Mouse (Mus musculus): Measurements from ENCODE around the gene Atxn2.

The Atxn2 gene

GRCm38 (mm10) chr5:121818401-121818800, 107.3 kb downstream of the Atxn2 start:
- TF ChIP-seq CTCF (conservative IDR thresholded peaks at IDR 0.05; ENCODE audit: low read length): no peak
- no peak for TF ChIP-seq POU5F1 (IDR thresholded peaks at IDR 0.05; ENCODE audit: borderline replicate concordance, low read length)
- no peak for TF ChIP-seq NANOG (IDR thresholded peaks at IDR 0.05; ENCODE audit: borderline replicate concordance, low read length)
- no peaks in the 10 kb centered on the region for H3K9me3 ChIP-seq (ENCODE audit: low read length)
- peaks cover 54% of the 10 kb centered on the region for H3K4me1 ChIP-seq (replicated peaks; ENCODE audit: low read depth, low read length)
- H3K36me3 ChIP-seq (ENCODE audit: insufficient read depth, low read length): peaks cover 100% of the 10 kb centered on the region
- H3K4me3 ChIP-seq (replicated peaks; ENCODE audit: low read length): no peak overlapping the region
- H3K27me3 ChIP-seq (ENCODE audit: insufficient read depth, low read length): no peaks in the 10 kb centered on the region

- H3K27me3 ChIP-seq (ENCODE audit: insufficient read depth, low read length): no peaks in the 10 kb centered on the region
- no peak for TF ChIP-seq CTCF (conservative IDR thresholded peaks at IDR 0.05; ENCODE audit: low read length)
- TF ChIP-seq NANOG (IDR thresholded peaks at IDR 0.05; ENCODE audit: borderline replicate concordance, low read length): no peak
- TF ChIP-seq POU5F1 (IDR thresholded peaks at IDR 0.05; ENCODE audit: borderline replicate concordance, low read length): no peak
- H3K9me3 ChIP-seq (ENCODE audit: low read length): no peaks in the 10 kb centered on the region
- peaks cover 53% of the 10 kb centered on the region for H3K4me1 ChIP-seq (replicated peaks; ENCODE audit: low read depth, low read length)
- H3K4me3 ChIP-seq (replicated peaks; ENCODE audit: low read length): no peak overlapping the region
- peaks cover 100% of the 10 kb centered on the region for H3K36me3 ChIP-seq (ENCODE audit: insufficient read depth, low read length)
Observed at GRCm38 (mm10) chr5:121818862-121819261, 107.7 kb downstream of the Atxn2 start.

- TF ChIP-seq CTCF (conservative IDR thresholded peaks at IDR 0.05; ENCODE audit: low read length) (no peak), POU5F1 (IDR thresholded peaks at IDR 0.05; ENCODE audit: borderline replicate concordance, low read length) (no peak), NANOG (IDR thresholded peaks at IDR 0.05; ENCODE audit: borderline replicate concordance, low read length) (no peak)
- Histone ChIP-seq H3K4me1 (replicated peaks; ENCODE audit: low read depth, low read length) (peaks cover 53% of the 10 kb centered on the region), H3K4me3 (replicated peaks; ENCODE audit: low read length) (no peak overlapping the region), H3K36me3 (ENCODE audit: insufficient read depth, low read length) (peaks cover 100% of the 10 kb centered on the region), H3K9me3 (ENCODE audit: low read length) (no peaks in the 10 kb centered on the region), H3K27me3 (ENCODE audit: insufficient read depth, low read length) (no peaks in the 10 kb centered on the region)
Observed at GRCm38 (mm10) chr5:121819559-121819958, 108.4 kb downstream of the Atxn2 start.

DNA sequence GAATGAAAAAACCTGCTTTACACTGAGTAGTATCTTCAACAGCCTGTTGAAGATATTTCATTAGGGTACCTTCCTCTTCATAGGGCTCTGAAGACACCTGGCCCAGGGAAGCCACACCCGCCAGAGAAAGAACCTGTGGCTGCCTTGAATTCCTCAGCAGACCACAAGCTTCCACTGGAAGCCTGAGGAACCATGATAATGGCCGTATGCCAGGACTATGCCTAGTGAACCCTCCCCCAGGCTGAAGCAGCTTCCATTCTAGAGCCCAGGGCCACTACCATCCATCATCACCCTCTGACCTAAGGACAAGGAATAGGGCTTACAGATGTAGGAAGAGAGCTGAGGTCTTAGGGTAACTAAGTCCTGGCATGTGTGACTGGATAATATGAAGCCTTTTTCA, 109.0 kb downstream of the Atxn2 start:
- Histone ChIP-seq H3K27me3 (ENCODE audit: insufficient read depth, low read length) (no peaks in the 10 kb centered on the region), H3K4me1 (replicated peaks; ENCODE audit: low read depth, low read length) (peaks cover 50% of the 10 kb centered on the region), H3K4me3 (replicated peaks; ENCODE audit: low read length) (no peak overlapping the region), H3K9me3 (ENCODE audit: low read length) (no peaks in the 10 kb centered on the region), H3K36me3 (ENCODE audit: insufficient read depth, low read length) (peaks cover 100% of the 10 kb centered on the region)
- TF ChIP-seq POU5F1 (IDR thresholded peaks at IDR 0.05; ENCODE audit: borderline replicate concordance, low read length): no peak

DNA sequence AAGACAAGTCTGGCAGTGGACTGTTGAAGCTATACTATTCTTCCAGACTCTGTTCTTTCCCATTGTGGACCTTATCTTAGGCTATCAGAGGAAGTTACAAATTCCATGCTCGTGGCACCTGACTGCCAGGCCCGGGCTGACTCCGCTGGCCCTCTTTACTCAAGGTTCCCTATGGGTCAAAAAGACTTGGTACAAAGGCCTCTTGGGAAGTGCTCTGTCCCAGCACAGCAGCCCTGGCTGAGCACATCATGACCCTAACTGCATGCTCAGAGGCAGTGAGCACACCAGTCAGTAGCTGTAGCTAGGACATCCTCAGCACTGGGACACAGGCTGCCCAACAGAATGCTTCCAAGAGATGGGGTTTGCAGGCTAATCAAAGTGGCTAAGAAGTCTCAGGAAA, 109.5 kb downstream of the Atxn2 start:
- H3K27me3 ChIP-seq (ENCODE audit: insufficient read depth, low read length): no peaks in the 10 kb centered on the region
- TF ChIP-seq NANOG (IDR thresholded peaks at IDR 0.05; ENCODE audit: borderline replicate concordance, low read length): no peak
- TF ChIP-seq POU5F1 (IDR thresholded peaks at IDR 0.05; ENCODE audit: borderline replicate concordance, low read length): no peak
- no peak for TF ChIP-seq CTCF (conservative IDR thresholded peaks at IDR 0.05; ENCODE audit: low read length)
- peaks cover 45% of the 10 kb centered on the region for H3K4me1 ChIP-seq (replicated peaks; ENCODE audit: low read depth, low read length)
- H3K4me3 ChIP-seq (replicated peaks; ENCODE audit: low read length): no peak overlapping the region
- no peaks in the 10 kb centered on the region for H3K9me3 ChIP-seq (ENCODE audit: low read length)
- peaks cover 100% of the 10 kb centered on the region for H3K36me3 ChIP-seq (ENCODE audit: insufficient read depth, low read length)

GRCm38 (mm10) chr5:121821116-121821515, 110.0 kb downstream of the Atxn2 start:
- Histone ChIP-seq H3K4me1 (replicated peaks; ENCODE audit: low read depth, low read length) (peaks cover 42% of the 10 kb centered on the region), H3K36me3 (ENCODE audit: insufficient read depth, low read length) (peaks cover 100% of the 10 kb centered on the region), H3K27me3 (ENCODE audit: insufficient read depth, low read length) (no peaks in the 10 kb centered on the region), H3K9me3 (ENCODE audit: low read length) (no peaks in the 10 kb centered on the region), H3K4me3 (replicated peaks; ENCODE audit: low read length) (no peak overlapping the region)
- no peak for TF ChIP-seq CTCF (conservative IDR thresholded peaks at IDR 0.05; ENCODE audit: low read length)
- TF ChIP-seq POU5F1 (IDR thresholded peaks at IDR 0.05; ENCODE audit: borderline replicate concordance, low read length): no peak
- no peak for TF ChIP-seq NANOG (IDR thresholded peaks at IDR 0.05; ENCODE audit: borderline replicate concordance, low read length)

GRCm38 (mm10) chr5:121821552-121821951, 110.4 kb downstream of the Atxn2 start:
- Histone ChIP-seq H3K27me3 (ENCODE audit: insufficient read depth, low read length) (no peaks in the 10 kb centered on the region), H3K36me3 (ENCODE audit: insufficient read depth, low read length) (peaks cover 100% of the 10 kb centered on the region), H3K9me3 (ENCODE audit: low read length) (no peaks in the 10 kb centered on the region), H3K4me1 (replicated peaks; ENCODE audit: low read depth, low read length) (peaks cover 44% of the 10 kb centered on the region), H3K4me3 (replicated peaks; ENCODE audit: low read length) (no peak overlapping the region)
- TF ChIP-seq CTCF (conservative IDR thresholded peaks at IDR 0.05; ENCODE audit: low read length) (no peak), NANOG (IDR thresholded peaks at IDR 0.05; ENCODE audit: borderline replicate concordance, low read length) (no peak), POU5F1 (IDR thresholded peaks at IDR 0.05; ENCODE audit: borderline replicate concordance, low read length) (no peak)

- Histone ChIP-seq H3K27me3 (ENCODE audit: insufficient read depth, low read length) (peaks cover 8% of the 10 kb centered on the region), H3K4me3 (replicated peaks; ENCODE audit: low read length) (no peak overlapping the region), H3K36me3 (ENCODE audit: insufficient read depth, low read length) (peaks cover 100% of the 10 kb centered on the region), H3K9me3 (ENCODE audit: low read length) (no peaks in the 10 kb centered on the region), H3K4me1 (replicated peaks; ENCODE audit: low read depth, low read length) (peaks cover 46% of the 10 kb centered on the region)
- TF ChIP-seq CTCF (conservative IDR thresholded peaks at IDR 0.05; ENCODE audit: low read length): no peak
- TF ChIP-seq NANOG (IDR thresholded peaks at IDR 0.05; ENCODE audit: borderline replicate concordance, low read length): no peak
- TF ChIP-seq POU5F1 (IDR thresholded peaks at IDR 0.05; ENCODE audit: borderline replicate concordance, low read length): no peak
Observed at GRCm38 (mm10) chr5:121822786-121823505, 111.8 kb downstream of the Atxn2 start.

- TF ChIP-seq POU5F1 (IDR thresholded peaks at IDR 0.05; ENCODE audit: borderline replicate concordance, low read length) (no peak), NANOG (IDR thresholded peaks at IDR 0.05; ENCODE audit: borderline replicate concordance, low read length) (no peak), CTCF (conservative IDR thresholded peaks at IDR 0.05; ENCODE audit: low read length) (no peak)
- Histone ChIP-seq H3K27me3 (ENCODE audit: insufficient read depth, low read length) (peaks cover 13% of the 10 kb centered on the region), H3K4me3 (replicated peaks; ENCODE audit: low read length) (no peak overlapping the region), H3K4me1 (replicated peaks; ENCODE audit: low read depth, low read length) (peaks cover 43% of the 10 kb centered on the region), H3K36me3 (ENCODE audit: insufficient read depth, low read length) (peaks cover 96% of the 10 kb centered on the region), H3K9me3 (ENCODE audit: low read length) (no peaks in the 10 kb centered on the region)
Observed at GRCm38 (mm10) chr5:121823668-121824067, 112.5 kb downstream of the Atxn2 start.
